Mouse (Mus musculus) midbrain, embryonic 16.5 days (tissue): ENCODE results near the gene Eif4a2. TPM values are rescaled to one million over a fixed set of nuclear protein-coding genes. Genes with fewer than 3 reads are reported as not detected.
A peak's percentile ranks its signal among the peaks of the same experiment; 100 is the strongest.

Source experiments
- ATAC-seq: fragments of 200-750 bp; cut with Nextera tagmentation; 2 replicates; pipeline ENCODE4 v1.8.0; 2017; ENCODE audit warnings: moderate TSS enrichment
- H3K27ac ChIP-seq: fragments of 300-500 bp; sonication (generic); 2 replicates; pipeline ENCODE4 v1.5.1; 2014; ENCODE audit warnings: mild to moderate bottlenecking, low read length, mixed read lengths
- H3K27me3 ChIP-seq: fragments of 300-500 bp; sonication (generic); 2 replicates; pipeline ENCODE4 v1.6.1; 2014; ENCODE audit warnings: low read depth, low read length, mixed read lengths; ENCODE audit not compliant: control insufficient read depth, insufficient read depth
- H3K36me3 ChIP-seq: fragments of 300-500 bp; sonication (generic); 2 replicates; pipeline ENCODE4 v1.6.1; 2014; ENCODE audit warnings: mild to moderate bottlenecking, low read length, moderate library complexity, mixed read lengths; ENCODE audit not compliant: control insufficient read depth, insufficient read depth
- H3K4me1 ChIP-seq: fragments of 300-500 bp; sonication (generic); 2 replicates; pipeline ENCODE4 v1.6.1; 2014; ENCODE audit warnings: mild to moderate bottlenecking, low read length, mixed read lengths; ENCODE audit not compliant: control insufficient read depth, insufficient read depth
- H3K4me2 ChIP-seq: fragments of 300-500 bp; sonication (generic); 2 replicates; pipeline ENCODE4 v1.6.1; 2014; ENCODE audit warnings: mild to moderate bottlenecking, low read length, mixed read lengths
- H3K4me3 ChIP-seq: fragments of 300-500 bp; sonication (generic); 2 replicates; pipeline ENCODE4 v1.5.1; 2014; ENCODE audit warnings: low read depth, mild to moderate bottlenecking, low read length, moderate library complexity, mixed read lengths
- H3K9ac ChIP-seq: fragments of 300-500 bp; sonication (generic); 2 replicates; pipeline ENCODE4 v1.6.1; 2014; ENCODE audit warnings: low read depth, low read length, mixed read lengths
- H3K9me3 ChIP-seq: fragments of 300-500 bp; sonication (generic); replicated peaks from 2 replicates; pipeline ENCODE4 v1.6.1; 2014; ENCODE audit warnings: mild to moderate bottlenecking, low read length, mixed read lengths; ENCODE audit not compliant: control insufficient read depth, poor library complexity, severe bottlenecking
- WGBS: fragments of 180-500 bp; shearing (Covaris S2); extraction: QIAGEN DNeasy Blood & Tissue Kit; methylation state at CpG from one replicate; pipeline ENCODE4 v1.1.7; 2014; 5-methylcytosine and 5-hydroxymethylcytosine counted together
- polyA plus RNA-seq: library from polyadenylated mRNA; unstranded; fragments of >200 nt; fragmentation: Nextera tagmentation; extraction: Ambion mirVana; gene quantifications from 2 replicates; pipeline ENCODE4 v1.2.1, GENCODE M21; 2015

Eif4a2 gene
- polyA plus RNA-seq, 1 experiment from 2014 or later, result 364 TPM

DNA sequence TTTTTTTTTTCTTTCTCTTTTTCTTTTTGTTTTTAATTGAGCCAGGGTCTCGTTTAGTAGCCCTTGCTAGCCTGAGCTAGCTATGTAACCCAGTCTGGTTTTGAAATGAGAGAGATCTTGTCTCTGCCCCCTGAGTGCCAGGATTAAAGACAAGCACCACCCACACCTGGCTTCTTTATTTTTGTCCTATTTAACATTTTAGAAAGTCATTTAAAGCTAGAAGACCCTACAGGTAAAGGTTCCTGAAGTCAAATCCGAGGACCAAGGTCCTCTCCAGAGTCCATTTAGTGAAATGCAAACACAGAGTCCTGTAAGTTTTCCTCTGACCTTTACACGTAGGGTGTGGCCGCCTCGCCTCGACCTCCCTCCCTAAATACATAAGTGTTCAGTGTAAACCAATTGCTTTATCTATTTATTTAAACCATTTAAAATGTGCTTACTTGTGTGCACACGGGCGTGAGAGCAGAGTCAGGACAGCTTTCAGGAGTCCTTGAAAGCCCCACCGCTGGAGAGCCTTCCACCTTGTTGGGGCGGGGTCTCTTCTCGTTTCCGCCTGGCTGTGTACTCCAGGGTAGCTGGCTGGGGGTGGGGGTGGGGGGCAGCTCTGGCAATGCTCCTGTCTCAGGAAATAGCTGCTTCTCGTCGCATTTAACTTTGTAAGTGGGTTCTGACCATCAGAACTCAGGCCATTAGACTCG lies 4.8 kb upstream of the Eif4a2 start:
- ATAC-seq, result no peak
- Histone ChIP-seq H3K27me3 (peaks cover 6% of the 10 kb centered on the region; the same call in 1 of the 2 replicates), H3K4me1 (peaks cover 4% of the 10 kb centered on the region), H3K9ac (peak overlapping the region; percentile 10; the same call in 1 of the 2 replicates), H3K4me2 (peak overlapping the region; percentile 29), H3K4me3 (no peak overlapping the region; the same call in 1 of the 2 replicates), H3K36me3 (no peaks in the 10 kb centered on the region), H3K27ac (no peak overlapping the region), H3K9me3 (no peaks in the 10 kb centered on the region)
- WGBS, result 15% methylated on average over 15 of the region's 15 CpGs

DNA sequence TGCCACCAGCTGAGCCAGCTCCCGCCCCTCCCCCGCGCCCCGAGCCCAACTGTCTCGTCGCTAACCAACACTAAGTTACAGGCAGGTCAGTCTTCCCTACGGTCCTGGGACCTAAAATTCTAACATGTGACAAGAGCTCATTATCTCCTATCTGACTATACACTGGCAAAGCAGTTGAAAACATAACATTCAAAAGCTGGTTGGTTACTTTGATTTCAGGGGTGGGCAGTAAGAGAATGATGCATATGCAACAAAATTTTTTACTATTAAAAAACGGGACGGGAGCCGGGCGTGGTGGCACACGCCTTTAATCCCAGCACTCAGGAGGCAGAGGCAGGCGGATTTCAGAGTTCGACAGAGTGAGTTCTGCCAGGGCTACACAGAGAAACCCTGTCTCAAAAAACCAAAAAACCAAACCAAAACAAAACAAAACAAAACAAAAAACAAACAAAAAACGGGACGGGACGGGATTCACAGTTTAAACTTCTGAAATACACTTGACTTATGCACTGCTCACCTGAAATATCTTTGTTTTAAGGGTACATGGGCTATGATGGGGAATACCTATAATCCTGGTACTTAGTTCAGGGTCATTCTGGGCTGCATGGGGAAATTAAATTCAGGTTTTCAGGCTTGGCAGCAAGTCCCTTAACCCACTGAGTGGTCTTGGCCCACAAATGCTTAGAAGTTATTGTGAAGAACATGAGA lies 4.1 kb upstream of the Eif4a2 start:
- H3K4me3 ChIP-seq, result no peak overlapping the region
- H3K27me3 ChIP-seq, result peaks cover 6% of the 10 kb centered on the region; the same call in 1 of the 2 replicates
- no peak for ATAC-seq
- H3K4me1 ChIP-seq, result peaks cover 4% of the 10 kb centered on the region
- 44% methylated on average over 17 of the region's 17 CpGs for WGBS
- H3K9me3 ChIP-seq, result no peaks in the 10 kb centered on the region
- H3K9ac ChIP-seq, result no peak overlapping the region; the same call in 1 of the 2 replicates
- peak overlapping the region; percentile 29 for H3K4me2 ChIP-seq
- H3K36me3 ChIP-seq, result no peaks in the 10 kb centered on the region
- no peak overlapping the region for H3K27ac ChIP-seq

DNA sequence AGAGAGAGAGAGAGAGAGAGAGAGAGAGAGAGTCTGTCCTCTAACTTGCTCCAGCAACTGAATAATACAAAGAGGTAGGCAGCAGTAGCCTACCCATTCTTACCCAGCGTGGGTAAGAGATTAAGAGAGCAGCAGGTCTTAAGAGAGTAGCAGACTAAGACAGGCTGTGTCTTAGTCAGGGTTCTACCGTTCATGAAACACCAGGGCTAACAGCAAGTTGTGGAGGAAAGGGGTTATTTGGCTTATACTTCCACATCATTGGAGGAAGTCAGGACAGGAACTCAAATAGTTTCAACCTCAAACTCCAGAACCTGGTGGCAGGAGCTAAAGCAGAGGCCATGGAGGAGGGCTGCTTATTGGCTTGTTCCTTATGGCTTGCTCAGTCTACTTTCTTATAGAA lies 3.4 kb upstream of the Eif4a2 start:
- H3K9ac ChIP-seq, result no peak overlapping the region
- ATAC-seq, result no peak
- H3K9me3 ChIP-seq, result no peaks in the 10 kb centered on the region
- H3K4me2 ChIP-seq, result no peak overlapping the region
- WGBS, result 40% methylated on average over 2 of the region's 2 CpGs
- H3K4me3 ChIP-seq, result no peak overlapping the region
- H3K36me3 ChIP-seq, result no peaks in the 10 kb centered on the region
- H3K4me1 ChIP-seq, result peaks cover 6% of the 10 kb centered on the region
- H3K27me3 ChIP-seq, result peaks cover 6% of the 10 kb centered on the region; the same call in 1 of the 2 replicates
- H3K27ac ChIP-seq, result no peak overlapping the region

DNA sequence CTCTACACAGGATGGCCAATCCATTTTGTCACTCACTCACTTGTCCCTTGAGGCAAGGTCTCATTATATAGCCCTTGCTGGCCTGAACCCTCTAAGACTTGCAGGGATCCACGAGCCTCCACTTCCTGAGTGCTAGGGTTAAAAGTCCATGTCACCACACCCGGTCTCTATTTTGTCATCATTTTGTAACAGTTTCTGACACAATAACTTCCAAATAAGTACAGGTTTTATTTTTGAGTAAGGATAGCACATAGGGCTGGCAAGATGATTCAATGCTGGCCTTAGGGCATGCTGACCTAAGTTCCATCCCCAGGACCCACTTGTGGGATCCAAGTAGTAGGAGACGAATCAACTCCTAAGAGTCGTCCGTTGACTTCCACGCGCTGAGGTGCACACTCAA lies 1.1 kb upstream of the Eif4a2 start:
- Histone ChIP-seq H3K4me1 (peaks cover 18% of the 10 kb centered on the region), H3K9ac (no peak overlapping the region), H3K4me2 (no peak overlapping the region), H3K4me3 (no peak overlapping the region), H3K27ac (no peak overlapping the region), H3K27me3 (no peaks in the 10 kb centered on the region), H3K36me3 (peaks cover 4% of the 10 kb centered on the region), H3K9me3 (no peaks in the 10 kb centered on the region)
- WGBS, result 78% methylated on average over 7 of the region's 7 CpGs
- no peak for ATAC-seq

- peak overlapping the region; percentile 93 for H3K4me3 ChIP-seq
- peaks cover 32% of the 10 kb centered on the region for H3K4me1 ChIP-seq
- peak overlapping the region; percentile 98 for H3K4me2 ChIP-seq
- H3K36me3 ChIP-seq, result peaks cover 20% of the 10 kb centered on the region
- H3K27me3 ChIP-seq, result no peaks in the 10 kb centered on the region
- no peaks in the 10 kb centered on the region for H3K9me3 ChIP-seq
- WGBS, result under 1% methylated on average over 52 of the region's 52 CpGs
- peak overlapping the region; percentile 99 for H3K27ac ChIP-seq
- peak; percentile 92 for ATAC-seq
- peak overlapping the region; percentile 99 for H3K9ac ChIP-seq
Measured at GRCm38 (mm10) chr16:23107946-23108759, 909 bp downstream of the Eif4a2 start.

DNA sequence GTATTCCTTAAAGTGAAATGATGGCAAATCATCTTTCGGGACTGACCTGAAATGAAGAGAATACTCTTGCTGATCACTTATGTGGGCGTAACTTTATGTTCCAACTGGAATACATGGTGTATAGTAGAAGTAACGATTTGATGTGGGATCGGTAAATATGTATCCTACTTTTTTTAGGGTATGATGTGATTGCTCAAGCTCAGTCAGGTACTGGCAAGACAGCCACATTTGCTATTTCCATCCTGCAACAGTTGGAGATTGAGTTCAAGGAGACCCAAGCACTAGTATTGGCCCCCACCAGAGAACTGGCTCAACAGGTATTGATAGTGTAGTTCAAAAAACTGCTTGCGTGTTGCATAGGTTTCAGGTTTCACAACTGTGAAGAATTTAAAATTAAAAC lies 1.7 kb downstream of the Eif4a2 start:
- Histone ChIP-seq H3K36me3 (peaks cover 20% of the 10 kb centered on the region), H3K4me3 (peak overlapping the region; percentile 93), H3K9ac (peak overlapping the region; percentile 99), H3K9me3 (no peaks in the 10 kb centered on the region), H3K27me3 (no peaks in the 10 kb centered on the region), H3K27ac (0 out of 2 replicates have a peak overlapping the region, but pooled peaks have one; percentile 11), H3K4me2 (peak overlapping the region; percentile 98), H3K4me1 (peaks cover 32% of the 10 kb centered on the region)
- 3% methylated on average over 5 of the region's 5 CpGs for WGBS
- ATAC-seq, result no peak

- peak overlapping the region; percentile 99 for H3K9ac ChIP-seq
Measured at GRCm38 (mm10) chr16:23109350-23110280, 2.4 kb downstream of the Eif4a2 start.

GRCm38 (mm10) chr16:23112348-23112747 lies 5.1 kb downstream of the Eif4a2 start:
- Histone ChIP-seq H3K9me3 (no peaks in the 10 kb centered on the region), H3K4me2 (no peak overlapping the region), H3K36me3 (peaks cover 30% of the 10 kb centered on the region), H3K27ac (no peak overlapping the region), H3K27me3 (no peaks in the 10 kb centered on the region), H3K9ac (no peak overlapping the region), H3K4me1 (peaks cover 32% of the 10 kb centered on the region), H3K4me3 (no peak overlapping the region)
- ATAC-seq, result no peak
- whole genome bisulfite sequencing, result 81% methylated on average over 12 of the region's 12 CpGs

More at GRCm38 (mm10) chr16:23109350-23110280, 2.4 kb downstream of the Eif4a2 start:
- no peak overlapping the region for H3K27ac ChIP-seq
- H3K4me1 ChIP-seq, result peaks cover 32% of the 10 kb centered on the region
- peak overlapping the region; percentile 93 for H3K4me3 ChIP-seq
- no peak for ATAC-seq
- H3K9me3 ChIP-seq, result no peaks in the 10 kb centered on the region
- no peaks in the 10 kb centered on the region for H3K27me3 ChIP-seq
- 57% methylated on average over 5 of the region's 5 CpGs for WGBS
- peaks cover 25% of the 10 kb centered on the region for H3K36me3 ChIP-seq
- H3K4me2 ChIP-seq, result peak overlapping the region; percentile 98
